Mouse (Mus musculus) adrenal gland (tissue): ENCODE results near the gene Praf2.

Experiments used
- intact Hi-C: fragments of 180-260 bp; cut with DNase I; formaldehyde crosslinking; loops from one replicate; pipeline ENCODE4 v1.15.1; 2025

Gene Praf2

DNA sequence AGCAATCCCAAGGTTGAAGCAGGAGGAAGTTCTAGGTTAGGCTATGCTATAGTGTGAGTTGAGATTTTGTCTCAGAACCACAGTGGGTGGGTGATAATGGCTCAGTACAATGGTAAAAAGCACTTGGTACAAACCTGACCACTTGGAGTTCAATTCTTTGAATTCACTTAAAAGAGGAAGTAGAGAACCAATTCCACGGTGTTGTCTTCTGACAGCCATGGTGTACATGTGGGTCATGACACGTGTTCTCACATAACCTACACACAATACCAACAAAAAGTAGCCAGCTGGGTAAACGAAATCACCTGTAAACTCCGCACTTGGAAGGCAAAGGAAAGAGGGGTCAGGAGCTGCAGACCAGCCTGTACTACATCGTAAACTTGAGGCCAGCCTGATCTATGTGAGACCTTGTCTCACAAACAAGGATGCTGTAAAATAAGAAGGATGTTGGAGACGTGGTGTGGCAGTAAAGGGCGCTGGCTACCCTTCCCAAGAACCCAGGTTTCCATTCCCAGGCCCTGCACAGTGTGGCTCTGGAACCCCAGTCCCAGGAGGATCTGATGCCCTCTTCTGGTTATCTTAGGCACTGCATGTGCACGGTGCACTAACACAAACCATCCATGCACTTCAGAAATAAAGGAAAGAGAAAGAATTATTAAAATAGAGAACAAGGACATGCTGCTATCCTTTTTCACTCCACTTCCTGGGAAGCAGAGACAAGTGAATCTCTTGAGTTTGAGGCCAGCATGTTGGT lies 48.3 kb downstream of the Praf2 start:
- intact Hi-C loops = no loop called here

DNA sequence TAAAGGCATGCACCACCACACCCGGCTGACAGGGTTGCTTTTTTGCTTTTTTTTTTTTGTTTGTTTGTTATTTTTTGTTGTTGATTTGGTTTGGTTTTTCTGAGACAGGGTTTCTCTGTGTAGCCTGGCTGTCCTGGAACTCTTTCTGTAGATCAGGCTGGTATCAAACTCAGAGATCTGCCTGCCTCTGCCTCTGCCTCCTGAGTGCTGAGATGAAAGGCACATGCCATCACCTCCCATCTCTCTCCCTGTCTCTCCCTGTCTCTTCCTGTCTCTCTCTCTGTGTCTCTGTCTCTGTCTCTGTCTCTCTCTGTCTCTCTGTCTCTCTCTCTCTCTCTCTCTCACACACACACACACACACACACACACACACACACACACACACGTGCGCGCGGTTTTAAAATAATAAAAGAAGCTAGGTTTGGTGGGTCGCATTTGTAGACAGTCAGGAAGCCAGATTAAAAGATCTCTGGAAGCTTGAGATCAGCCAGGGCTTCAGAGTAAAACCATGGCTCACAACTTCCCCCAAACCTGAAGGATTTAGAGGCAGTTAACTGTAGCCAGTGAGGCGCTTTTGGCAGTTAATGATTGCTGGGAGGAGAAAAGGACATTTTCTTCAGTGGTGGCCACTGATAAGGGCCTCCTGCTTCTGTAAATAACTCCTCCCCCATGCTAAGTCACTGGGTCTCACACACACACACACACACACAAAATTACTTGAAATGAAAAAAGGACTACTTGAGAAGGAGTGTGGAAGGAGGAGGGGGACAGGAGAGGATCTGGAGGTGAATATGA lies 50.4 kb downstream of the Praf2 start:
- intact Hi-C loops = no loop called here

DNA sequence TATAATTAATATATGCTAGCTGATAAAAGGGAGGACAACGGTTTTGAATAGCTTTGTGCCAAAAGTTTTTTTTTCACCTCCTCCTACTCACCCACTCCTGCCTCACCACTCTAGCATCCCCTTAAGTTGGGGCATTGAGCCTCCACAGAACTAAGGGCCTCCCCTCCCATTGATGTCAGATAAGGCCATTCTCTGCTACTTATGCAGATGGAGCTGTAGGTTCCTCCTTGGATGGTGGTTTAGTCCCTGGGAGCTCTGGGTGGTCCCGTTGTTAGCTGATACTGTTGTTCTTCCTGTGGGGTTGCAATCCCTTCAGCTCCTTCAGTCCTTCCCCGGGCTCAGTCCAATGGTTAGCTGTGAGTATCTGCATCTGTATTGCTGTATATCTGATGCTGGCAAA lies 51.1 kb downstream of the Praf2 start:
- intact Hi-C loops = no loop called here
